Mouse (Mus musculus): ENCODE measurements around the gene Parp9. TPM values are rescaled to one million over a fixed set of nuclear protein-coding genes. Genes with fewer than 3 reads are reported as not detected.

Parp9 gene
- polyA plus RNA-seq, 2 experiments: 4.3 to 7.6 TPM

- DNase-seq (ENCODE audit: low read depth in 3 of 3, low spot score in 3 of 3): no peak
These were observed 37.7 kb upstream of the Parp9 start for GRCm38 (mm10) chr16:35900541-35900940.

GRCm38 (mm10) chr16:35903014-35903640, 35.1 kb upstream of the Parp9 start:
- H3K4me3 ChIP-seq (ENCODE audit: insufficient read depth in 1 of 2, low read depth in 2 of 2, low read length in 2 of 2): no peak overlapping the region
- H3K27ac ChIP-seq: no peak overlapping the region
- H3K36me3 ChIP-seq (replicated peaks; ENCODE audit: control insufficient read depth, insufficient read depth, low read depth): no peaks in the 10 kb centered on the region
- ATAC-seq (ENCODE audit: insufficient read depth): no peak
- no peaks in the 10 kb centered on the region for H3K27me3 ChIP-seq (ENCODE audit: control insufficient read depth, insufficient read depth, low read length)
- H3K4me2 ChIP-seq (ENCODE audit: low read depth): no peak overlapping the region
- WGBS (ENCODE audit: insufficient replicate concordance): 54% methylated on average over 6 of the region's 6 CpGs
- DNase-seq (ENCODE audit: low read depth in 3 of 3, low spot score in 3 of 3): no peak
- no peak overlapping the region for H3K9ac ChIP-seq (replicated peaks)
- no peak for TF ChIP-seq CTCF (IDR thresholded peaks at IDR 0.05; ENCODE audit: low read depth)
- TF ChIP-seq EP300 (IDR thresholded peaks at IDR 0.05; ENCODE audit: low read depth): no peak
- H3K9me3 ChIP-seq (ENCODE audit: control insufficient read depth, low read length): no peaks in the 10 kb centered on the region
- H3K4me1 ChIP-seq (replicated peaks; ENCODE audit: control insufficient read depth in 2 of 2, insufficient read depth in 2 of 2, low read length in 1 of 2): peaks cover 2 to 8% of the 10 kb centered on the region in 2 experiments; a peak in 3 of 4 replicates

More at GRCm38 (mm10) chr16:35900541-35900940, 37.7 kb upstream of the Parp9 start:
- Histone ChIP-seq H3K9ac (replicated peaks) (no peak overlapping the region), H3K9me3 (ENCODE audit: control insufficient read depth, low read length) (no peaks in the 10 kb centered on the region), H3K36me3 (replicated peaks; ENCODE audit: control insufficient read depth, insufficient read depth, low read depth) (no peaks in the 10 kb centered on the region), H3K27ac (no peak overlapping the region), H3K27me3 (ENCODE audit: control insufficient read depth, insufficient read depth, low read length) (no peaks in the 10 kb centered on the region), H3K4me1 (replicated peaks; ENCODE audit: control insufficient read depth in 2 of 2, insufficient read depth in 2 of 2, low read length in 1 of 2) (peaks cover 0 to 6% of the 10 kb centered on the region in 2 experiments; a peak in 2 of 4 replicates), H3K4me2 (ENCODE audit: low read depth) (no peak overlapping the region), H3K4me3 (ENCODE audit: insufficient read depth in 1 of 2, low read depth in 2 of 2, low read length in 2 of 2) (no peak overlapping the region)
- no peak for TF ChIP-seq CTCF (IDR thresholded peaks at IDR 0.05; ENCODE audit: low read depth)
- TF ChIP-seq EP300 (IDR thresholded peaks at IDR 0.05; ENCODE audit: low read depth): no peak
- 68% methylated on average over 3 of the region's 3 CpGs for WGBS (ENCODE audit: insufficient replicate concordance)
- no peak for ATAC-seq (ENCODE audit: insufficient read depth)

- no peaks in the 10 kb centered on the region for H3K9me3 ChIP-seq (ENCODE audit: control insufficient read depth, low read length)
- DNase-seq (ENCODE audit: low read depth in 3 of 3, low spot score in 3 of 3) (no peak), ATAC-seq (ENCODE audit: insufficient read depth) (no peak)
- 35% methylated on average over 4 of the region's 4 CpGs for WGBS (ENCODE audit: insufficient replicate concordance)
- H3K36me3 ChIP-seq (replicated peaks; ENCODE audit: control insufficient read depth, insufficient read depth, low read depth): no peaks in the 10 kb centered on the region
- no peak overlapping the region for H3K9ac ChIP-seq (replicated peaks)
- no peak overlapping the region for H3K4me3 ChIP-seq (ENCODE audit: insufficient read depth in 1 of 2, low read depth in 2 of 2, low read length in 2 of 2)
- H3K4me1 ChIP-seq (replicated peaks; ENCODE audit: control insufficient read depth in 2 of 2, insufficient read depth in 2 of 2, low read length in 1 of 2): peaks cover 2 to 8% of the 10 kb centered on the region in 2 experiments; a peak in 3 of 4 replicates
- H3K27ac ChIP-seq: no peak overlapping the region
- no peaks in the 10 kb centered on the region for H3K27me3 ChIP-seq (ENCODE audit: control insufficient read depth, insufficient read depth, low read length)
- no peak overlapping the region for H3K4me2 ChIP-seq (ENCODE audit: low read depth)
- TF ChIP-seq EP300 (IDR thresholded peaks at IDR 0.05; ENCODE audit: low read depth): no peak
- no peak for TF ChIP-seq CTCF (IDR thresholded peaks at IDR 0.05; ENCODE audit: low read depth)
These were observed 34.0 kb upstream of the Parp9 start for GRCm38 (mm10) chr16:35904121-35904736.

GRCm38 (mm10) chr16:35905355-35905754, 32.9 kb upstream of the Parp9 start:
- Histone ChIP-seq H3K9me3 (ENCODE audit: control insufficient read depth, low read length) (no peaks in the 10 kb centered on the region), H3K36me3 (replicated peaks; ENCODE audit: control insufficient read depth, insufficient read depth, low read depth) (no peaks in the 10 kb centered on the region), H3K4me2 (ENCODE audit: low read depth) (peak overlapping the region; percentile 29; the same call in 1 of the 2 replicates), H3K9ac (replicated peaks) (no peak overlapping the region), H3K4me1 (replicated peaks; ENCODE audit: control insufficient read depth in 2 of 2, insufficient read depth in 2 of 2, low read length in 1 of 2) (peaks cover 2 to 8% of the 10 kb centered on the region in 2 experiments; a peak in 3 of 4 replicates), H3K27me3 (ENCODE audit: control insufficient read depth, insufficient read depth, low read length) (no peaks in the 10 kb centered on the region), H3K27ac (peak overlapping the region; percentile 33; the same call in 1 of the 2 replicates), H3K4me3 (ENCODE audit: insufficient read depth in 1 of 2, low read depth in 2 of 2, low read length in 2 of 2) (no peak overlapping the region)
- TF ChIP-seq CTCF (IDR thresholded peaks at IDR 0.05; ENCODE audit: low read depth): no peak
- TF ChIP-seq EP300 (IDR thresholded peaks at IDR 0.05; ENCODE audit: low read depth): no peak
- WGBS (ENCODE audit: insufficient replicate concordance): 62% methylated on average over 3 of the region's 3 CpGs
- ATAC-seq (ENCODE audit: insufficient read depth): no peak
- DNase-seq (ENCODE audit: low read depth in 3 of 3, low spot score in 3 of 3): no peak

- TF ChIP-seq CTCF (IDR thresholded peaks at IDR 0.05; ENCODE audit: low read depth): no peak
- TF ChIP-seq EP300 (IDR thresholded peaks at IDR 0.05; ENCODE audit: low read depth): 0 out of 2 replicates have a peak, but pooled peaks have one; percentile 31
- H3K4me1 ChIP-seq (replicated peaks; ENCODE audit: control insufficient read depth in 2 of 2, insufficient read depth in 2 of 2, low read length in 1 of 2): peaks cover 2 to 8% of the 10 kb centered on the region in 2 experiments; a peak in 3 of 4 replicates
- peak overlapping the region; percentile 57 for H3K4me2 ChIP-seq (ENCODE audit: low read depth)
- DNase-seq (ENCODE audit: low read depth in 3 of 3, low spot score in 3 of 3) (peak; percentile 33 to 51 (median 39)), ATAC-seq (ENCODE audit: insufficient read depth) (peak; percentile 83)
- WGBS (ENCODE audit: insufficient replicate concordance): 31% methylated on average over 6 of the region's 6 CpGs
- no peaks in the 10 kb centered on the region for H3K9me3 ChIP-seq (ENCODE audit: control insufficient read depth, low read length)
- no peaks in the 10 kb centered on the region for H3K27me3 ChIP-seq (ENCODE audit: control insufficient read depth, insufficient read depth, low read length)
- no peaks in the 10 kb centered on the region for H3K36me3 ChIP-seq (replicated peaks; ENCODE audit: control insufficient read depth, insufficient read depth, low read depth)
- H3K4me3 ChIP-seq (ENCODE audit: insufficient read depth in 1 of 2, low read depth in 2 of 2, low read length in 2 of 2): peak overlapping the region; percentile 5 to 10; a peak in 3 of 4 replicates
- peak overlapping the region; percentile 50 for H3K27ac ChIP-seq
- H3K9ac ChIP-seq (replicated peaks): peak overlapping the region; percentile 45; the same call in 1 of the 2 replicates
These were observed 32.3 kb upstream of the Parp9 start for GRCm38 (mm10) chr16:35905819-35906485.
